Mouse (Mus musculus) forebrain, embryonic 12.5 days (tissue): Measurements from ENCODE around the gene Luc7l2. TPM values are rescaled to one million over a fixed set of nuclear protein-coding genes. Genes with fewer than 3 reads are reported as not detected.
"Not testable (repeated sequence)": the region's sequence is repeated elsewhere in the genome, so short reads cannot be mapped to it uniquely, and the experiment has no call there.

Experiments
- ATAC-seq: fragments of 200-750 bp; cut with Nextera tagmentation; 2 replicates; pipeline ENCODE4 v1.8.0; 2017; ENCODE audit warnings: moderate TSS enrichment; ENCODE audit not compliant: low FRiP score
- H3K27ac ChIP-seq: fragments of 300-500 bp; sonication (generic); 2 replicates; pipeline ENCODE4 v1.5.1; 2016; ENCODE audit warnings: mild to moderate bottlenecking
- H3K27me3 ChIP-seq: fragments of 300-500 bp; sonication (generic); 2 replicates; pipeline ENCODE4 v1.6.1; 2016; ENCODE audit warnings: mild to moderate bottlenecking
- H3K36me3 ChIP-seq: fragments of 300-500 bp; sonication (generic); replicated peaks from 2 replicates; pipeline ENCODE4 v1.6.1; 2016; ENCODE audit warnings: mild to moderate bottlenecking
- H3K4me1 ChIP-seq: fragments of 300-500 bp; sonication (generic); 2 replicates; pipeline ENCODE4 v1.6.1; 2016
- H3K4me2 ChIP-seq: fragments of 300-500 bp; sonication (generic); 2 replicates; pipeline ENCODE4 v1.6.1; 2016; ENCODE audit warnings: mild to moderate bottlenecking, moderate library complexity
- H3K4me3 ChIP-seq: fragments of 300-500 bp; sonication (generic); replicated peaks from 2 replicates; pipeline ENCODE4 v1.5.1; 2016; ENCODE audit warnings: mild to moderate bottlenecking
- H3K9ac ChIP-seq: fragments of 300-500 bp; sonication (generic); 2 replicates; pipeline ENCODE4 v1.6.1; 2016; ENCODE audit warnings: mild to moderate bottlenecking
- H3K9me3 ChIP-seq: fragments of 300-500 bp; sonication (generic); 2 replicates; pipeline ENCODE4 v1.6.1; 2016
- WGBS: fragments of 180-500 bp; shearing (Covaris S2); methylation state at CpG from one replicate; pipeline ENCODE4 v1.1.7; 2016; 5-methylcytosine and 5-hydroxymethylcytosine counted together
- polyA plus RNA-seq: library from polyadenylated mRNA; unstranded; fragments of >200 nt; fragmentation: Nextera tagmentation; extraction: Ambion mirVana; gene quantifications from 2 replicates; pipeline ENCODE4 v1.2.1, GENCODE M21; 2016

Luc7l2 gene
- polyA plus RNA-seq, 1 experiment from 2014 or later, result 46.7 TPM

DNA sequence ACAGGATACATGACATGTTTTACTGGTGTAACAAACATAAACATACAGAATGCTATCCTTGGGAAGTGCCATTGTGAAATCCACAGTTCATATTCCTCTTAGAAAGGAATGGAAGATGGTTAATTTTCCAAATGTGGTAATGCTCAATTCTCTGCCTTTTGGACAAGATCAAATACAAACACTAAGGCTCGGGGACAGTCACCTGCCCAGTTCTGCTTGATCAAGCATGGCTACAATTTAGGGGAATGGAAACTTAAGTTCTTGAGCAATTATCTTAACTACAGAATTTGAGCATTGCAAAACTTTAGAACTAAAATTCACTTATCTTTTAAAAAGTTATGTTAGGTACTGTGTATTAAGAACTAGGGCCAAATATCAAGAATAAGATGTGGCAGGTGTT, 15.3 kb upstream of the Luc7l2 start:
- WGBS, result 75% methylated on average over 1 of the region's 1 CpGs
- Histone ChIP-seq H3K27ac (no peak overlapping the region), H3K9ac (peak overlapping the region; percentile 89; the same call in 1 of the 2 replicates), H3K4me2 (peak overlapping the region; percentile 58), H3K27me3 (no peaks in the 10 kb centered on the region), H3K36me3 (0 out of 2 replicates have a peak, but pooled peaks cover 6% of the 10 kb centered on the region), H3K9me3 (no peaks in the 10 kb centered on the region), H3K4me1 (peaks cover 9% of the 10 kb centered on the region), H3K4me3 (peak overlapping the region; percentile 73)
- ATAC-seq, result no peak

DNA sequence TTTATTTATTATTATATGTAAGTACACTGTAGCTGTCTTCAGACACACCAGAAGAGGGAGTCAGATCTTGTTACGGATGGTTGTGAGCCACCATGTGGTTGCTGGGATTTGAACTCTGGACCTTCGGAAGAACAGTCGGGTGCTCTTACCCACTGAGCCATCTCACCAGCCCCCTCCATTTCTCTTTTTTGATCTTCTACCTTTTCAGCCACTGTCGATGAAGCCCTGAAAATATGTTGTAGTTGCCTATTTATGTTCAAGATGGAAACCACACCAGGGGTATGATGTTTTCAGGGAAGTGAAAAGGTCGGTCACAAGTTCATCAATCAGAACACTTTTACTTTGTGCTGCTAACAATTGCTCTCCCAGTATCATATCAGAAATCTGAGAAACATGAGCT, 7.0 kb upstream of the Luc7l2 start:
- H3K27me3 ChIP-seq, ATAC-seq, H3K27ac ChIP-seq, H3K4me2 ChIP-seq, H3K9me3 ChIP-seq, H3K4me1 ChIP-seq, H3K9ac ChIP-seq, H3K4me3 ChIP-seq, H3K36me3 ChIP-seq: not testable (repeated sequence)
- 93% methylated on average over 4 of the region's 5 CpGs for WGBS

DNA sequence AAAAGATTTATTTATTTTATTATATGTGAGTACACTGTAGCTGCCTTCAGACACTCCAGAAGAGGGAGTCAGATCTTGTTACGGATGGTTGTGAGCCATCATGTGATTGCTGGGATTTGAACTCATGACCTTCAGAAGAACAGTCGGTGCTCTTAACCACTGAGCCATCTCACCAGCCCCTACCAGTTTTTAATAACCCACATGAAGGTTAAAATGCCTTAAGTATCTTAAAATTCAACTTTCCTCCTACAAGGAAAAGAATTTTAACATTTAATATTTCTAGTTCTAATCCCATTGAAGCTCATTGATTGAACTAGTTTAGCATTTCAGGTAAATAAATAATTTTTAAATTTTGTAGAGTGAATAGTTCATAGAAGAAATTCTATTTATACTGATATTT, 4.1 kb upstream of the Luc7l2 start:
- not testable (repeated sequence) for ATAC-seq, H3K4me3 ChIP-seq, H3K4me2 ChIP-seq, H3K27ac ChIP-seq, H3K4me1 ChIP-seq, H3K9ac ChIP-seq, H3K9me3 ChIP-seq, H3K36me3 ChIP-seq, H3K27me3 ChIP-seq
- WGBS, result 92% methylated on average over 2 of the region's 2 CpGs

DNA sequence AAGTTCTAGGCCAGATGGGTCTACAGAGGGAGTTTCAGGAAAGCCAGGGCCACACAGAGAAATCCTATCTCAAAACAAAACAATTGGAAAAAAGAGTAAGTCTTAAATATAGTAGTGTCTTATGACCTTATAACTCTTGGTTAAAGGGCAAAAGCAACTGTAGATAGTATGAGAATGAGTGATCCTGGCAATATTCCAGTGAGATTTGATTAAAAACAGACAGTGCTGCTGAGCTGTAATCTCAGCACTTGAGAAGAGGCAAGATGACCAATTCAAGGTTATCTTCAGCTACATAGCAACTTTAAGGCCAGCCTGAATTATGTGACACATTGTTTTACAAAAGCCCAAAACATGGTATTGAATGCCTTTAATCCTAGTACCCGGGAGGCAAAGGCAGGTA, 3.4 kb upstream of the Luc7l2 start:
- no peak overlapping the region for H3K4me2 ChIP-seq
- H3K4me3 ChIP-seq, result no peak overlapping the region
- 84% methylated on average over 1 of the region's 1 CpGs for WGBS
- H3K4me1 ChIP-seq, result peaks cover 8% of the 10 kb centered on the region
- no peak overlapping the region for H3K27ac ChIP-seq
- no peaks in the 10 kb centered on the region for H3K9me3 ChIP-seq
- no peak for ATAC-seq
- H3K9ac ChIP-seq, result no peak overlapping the region
- no peaks in the 10 kb centered on the region for H3K27me3 ChIP-seq
- no peaks in the 10 kb centered on the region for H3K36me3 ChIP-seq

DNA sequence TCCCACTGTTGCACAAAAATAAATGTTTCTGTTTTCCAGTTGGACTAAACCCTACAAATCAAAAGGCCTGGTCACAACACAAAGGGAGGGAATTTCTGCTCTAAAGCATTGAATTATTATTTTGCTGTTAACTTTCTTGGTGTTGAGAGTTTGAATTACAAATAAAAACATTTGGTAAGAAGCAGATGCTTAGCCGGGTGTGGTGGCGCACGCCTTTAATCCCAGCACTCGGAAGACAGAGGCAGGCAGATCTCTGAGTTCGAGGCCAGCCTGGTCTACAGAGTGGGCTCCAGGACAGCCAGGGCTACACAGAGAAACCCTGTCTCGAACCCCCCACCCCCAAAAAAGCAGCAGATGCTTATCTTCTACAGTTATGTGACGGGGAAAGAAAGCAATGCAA, 2.5 kb upstream of the Luc7l2 start:
- H3K4me2 ChIP-seq, ATAC-seq, H3K27ac ChIP-seq, H3K9ac ChIP-seq, H3K27me3 ChIP-seq, H3K4me3 ChIP-seq, H3K9me3 ChIP-seq, H3K36me3 ChIP-seq: not testable (repeated sequence)
- H3K4me1 ChIP-seq, result peaks cover 11% of the 10 kb centered on the region
- 89% methylated on average over 7 of the region's 7 CpGs for WGBS

DNA sequence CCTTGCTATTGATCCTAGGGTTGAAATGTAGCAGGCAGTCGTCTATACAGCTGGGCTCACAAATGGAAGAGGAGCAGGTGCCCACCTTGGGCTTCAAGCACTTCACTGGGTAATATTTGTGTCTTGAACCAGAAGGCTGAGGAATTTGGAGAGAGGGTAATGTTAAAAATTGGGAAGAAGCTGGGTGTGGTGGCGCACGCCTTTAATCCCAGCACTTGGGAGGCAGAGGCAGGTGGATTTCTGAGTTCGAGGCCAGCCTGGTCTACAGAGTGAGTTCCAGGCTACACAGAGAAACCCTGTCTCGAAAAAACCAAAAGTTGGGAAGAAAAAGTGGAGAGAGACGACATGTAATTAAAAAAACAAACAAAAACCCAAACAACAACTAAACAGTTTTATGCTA, 1.3 kb upstream of the Luc7l2 start:
- 0 out of 2 replicates have a peak overlapping the region, but pooled peaks have one; percentile 99 for H3K27ac ChIP-seq
- not testable (repeated sequence) for H3K27me3 ChIP-seq, H3K9me3 ChIP-seq, H3K4me3 ChIP-seq, ATAC-seq, H3K36me3 ChIP-seq
- peaks cover 20% of the 10 kb centered on the region for H3K4me1 ChIP-seq
- H3K4me2 ChIP-seq, result peak overlapping the region; percentile 76
- peak overlapping the region; percentile 75 for H3K9ac ChIP-seq
- WGBS, result 78% methylated on average over 6 of the region's 6 CpGs

DNA sequence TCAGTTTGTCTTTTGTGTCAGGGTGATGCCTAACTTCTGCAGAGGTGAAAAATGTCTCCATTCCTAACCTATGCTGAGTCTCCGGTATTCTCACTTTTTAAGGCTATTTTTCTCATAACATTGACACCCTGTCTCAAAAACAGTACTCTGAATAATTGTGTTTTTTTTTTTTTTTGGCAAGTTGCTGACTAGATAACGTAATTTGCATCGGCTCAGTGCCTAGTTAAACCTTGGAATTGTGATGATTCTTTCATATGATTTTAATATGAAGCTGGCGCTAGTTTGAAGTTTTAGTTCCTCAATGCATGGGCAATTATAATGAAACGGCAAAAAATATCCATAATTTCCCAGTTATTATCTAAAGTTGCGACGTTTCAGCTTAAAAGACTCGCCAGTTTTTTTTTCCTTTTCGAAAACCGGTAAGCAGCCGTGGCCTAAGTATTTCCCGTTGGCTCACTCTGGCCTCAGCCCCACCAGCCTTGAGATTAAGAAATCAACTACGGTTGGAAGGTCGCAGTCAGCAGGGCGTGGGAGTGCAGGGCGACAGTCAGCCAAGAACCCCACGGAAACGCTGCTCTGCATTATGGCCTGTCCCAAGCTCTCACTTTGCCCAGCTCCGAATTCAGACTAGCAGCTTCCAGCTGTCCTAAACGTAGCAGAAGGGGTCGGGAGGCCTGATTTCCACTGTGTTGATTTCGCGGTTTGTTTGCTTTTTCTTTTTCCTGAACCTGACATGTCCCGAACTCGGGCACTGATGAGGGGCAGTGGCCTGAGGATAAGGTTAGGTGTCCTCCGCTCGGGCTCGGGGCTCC, 678 bp upstream of the Luc7l2 start:
- ATAC-seq, result peak; percentile 30
- H3K4me3 ChIP-seq, result peak overlapping the region; percentile 82

DNA sequence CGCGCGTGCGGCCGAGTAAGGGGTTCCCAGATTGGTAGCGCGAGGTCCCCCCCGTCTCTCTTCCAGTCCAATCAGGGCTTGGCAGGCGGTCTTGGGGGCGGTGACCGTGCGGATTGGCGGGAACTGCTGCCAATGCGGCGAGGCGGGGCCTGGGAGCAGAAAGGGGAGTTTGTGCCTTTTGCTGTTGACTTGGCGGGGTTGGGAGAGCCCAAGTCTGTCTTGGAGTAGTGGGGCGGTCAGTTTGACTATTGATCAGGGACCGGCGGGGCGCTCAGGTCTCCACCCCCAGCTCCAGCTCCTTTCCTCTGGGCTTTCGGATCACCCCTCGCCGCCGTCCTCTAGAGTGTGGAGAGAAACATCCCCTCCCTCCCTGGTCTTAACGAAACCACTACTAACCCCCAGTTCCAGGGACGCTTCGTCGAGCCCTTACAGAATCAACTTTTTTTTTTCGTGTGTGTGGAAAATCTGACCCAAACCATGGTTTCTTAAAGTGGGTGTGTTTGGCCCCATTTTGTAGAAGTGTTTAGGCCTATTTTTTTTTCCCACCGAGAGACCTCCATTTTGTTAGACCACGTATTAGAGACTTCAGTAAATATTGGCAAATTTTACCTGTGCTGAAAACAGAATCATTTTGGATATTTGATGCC, 978 bp downstream of the Luc7l2 start:
- H3K27me3 ChIP-seq, result no peaks in the 10 kb centered on the region
- WGBS, result 0% methylated on average over 32 of the region's 32 CpGs
- peaks cover 20% of the 10 kb centered on the region for H3K4me1 ChIP-seq
- H3K4me2 ChIP-seq, result peak overlapping the region; percentile 54
- peak overlapping the region; percentile 90 for H3K9ac ChIP-seq
- H3K9me3 ChIP-seq, result no peaks in the 10 kb centered on the region
- peaks cover 10% of the 10 kb centered on the region; the same call in 1 of the 2 replicates for H3K36me3 ChIP-seq
- ATAC-seq, result peak; percentile 95
- peak overlapping the region; percentile 82 for H3K4me3 ChIP-seq
- peak overlapping the region; percentile 99 for H3K27ac ChIP-seq

More for the DNA sequence above, 678 bp upstream of the Luc7l2 start:
- Histone ChIP-seq H3K36me3 (peaks cover 5% of the 10 kb centered on the region; the same call in 1 of the 2 replicates), H3K4me2 (peak overlapping the region; percentile 76), H3K9me3 (no peaks in the 10 kb centered on the region), H3K4me1 (peaks cover 20% of the 10 kb centered on the region), H3K27me3 (no peaks in the 10 kb centered on the region), H3K9ac (peak overlapping the region; percentile 75), H3K27ac (peak overlapping the region; percentile 99)
- 10% methylated on average over 28 of the region's 28 CpGs for WGBS

DNA sequence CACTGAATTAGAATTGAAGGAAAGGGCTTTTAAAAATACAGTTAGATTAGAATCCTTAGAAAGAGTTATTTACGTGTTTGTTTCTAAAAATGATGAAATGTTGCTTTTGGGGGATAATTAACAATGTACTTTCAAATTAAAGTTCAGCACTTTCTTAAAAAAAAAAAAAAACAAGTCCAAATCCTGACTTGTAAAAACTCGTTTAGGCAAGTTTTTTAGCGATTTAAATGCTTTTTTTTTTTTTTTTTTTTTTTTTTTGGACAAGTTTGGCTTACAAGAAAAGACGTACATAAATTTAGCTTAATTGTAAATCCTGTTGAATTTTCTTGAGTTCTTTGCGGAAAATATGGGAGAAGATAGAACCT, 1.5 kb downstream of the Luc7l2 start:
- no peak overlapping the region for H3K27ac ChIP-seq
- peak overlapping the region; percentile 90 for H3K9ac ChIP-seq
- no peaks in the 10 kb centered on the region for H3K27me3 ChIP-seq
- H3K4me3 ChIP-seq, result peak overlapping the region; percentile 82
- peaks cover 20% of the 10 kb centered on the region for H3K4me1 ChIP-seq
- peak overlapping the region; percentile 54 for H3K4me2 ChIP-seq
- peaks cover 10% of the 10 kb centered on the region for H3K36me3 ChIP-seq
- no peak for ATAC-seq
- no peaks in the 10 kb centered on the region for H3K9me3 ChIP-seq
- WGBS, result 30% methylated on average over 5 of the region's 5 CpGs

DNA sequence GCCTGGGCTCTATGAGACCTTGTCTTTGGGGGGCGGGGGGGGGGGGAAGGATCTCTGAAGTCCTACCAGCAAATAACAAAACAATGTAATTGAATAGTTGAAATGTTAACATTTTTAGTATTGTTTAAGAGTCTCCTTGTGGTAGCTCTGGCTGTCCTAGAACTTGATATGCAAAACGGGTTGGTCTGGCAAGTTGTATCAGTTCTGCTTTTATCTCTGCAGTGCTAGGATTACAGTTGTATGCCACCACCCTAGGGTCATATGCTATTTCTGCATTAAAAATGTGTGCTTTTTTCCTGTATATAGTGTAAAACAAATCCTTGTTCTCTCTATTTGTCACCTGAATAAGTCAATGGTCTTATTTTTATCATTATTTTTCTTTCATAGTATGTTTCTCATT, 25.0 kb downstream of the Luc7l2 start:
- ATAC-seq, result no peak
- no peaks in the 10 kb centered on the region for H3K27me3 ChIP-seq
- no peaks in the 10 kb centered on the region for H3K9me3 ChIP-seq
- no peak overlapping the region for H3K9ac ChIP-seq
- H3K4me3 ChIP-seq, result no peak overlapping the region
- no peak overlapping the region for H3K4me2 ChIP-seq
- no peaks in the 10 kb centered on the region for H3K4me1 ChIP-seq
- H3K27ac ChIP-seq, result no peak overlapping the region
- WGBS, result 92% methylated on average over 2 of the region's 2 CpGs
- peaks cover 43% of the 10 kb centered on the region for H3K36me3 ChIP-seq

DNA sequence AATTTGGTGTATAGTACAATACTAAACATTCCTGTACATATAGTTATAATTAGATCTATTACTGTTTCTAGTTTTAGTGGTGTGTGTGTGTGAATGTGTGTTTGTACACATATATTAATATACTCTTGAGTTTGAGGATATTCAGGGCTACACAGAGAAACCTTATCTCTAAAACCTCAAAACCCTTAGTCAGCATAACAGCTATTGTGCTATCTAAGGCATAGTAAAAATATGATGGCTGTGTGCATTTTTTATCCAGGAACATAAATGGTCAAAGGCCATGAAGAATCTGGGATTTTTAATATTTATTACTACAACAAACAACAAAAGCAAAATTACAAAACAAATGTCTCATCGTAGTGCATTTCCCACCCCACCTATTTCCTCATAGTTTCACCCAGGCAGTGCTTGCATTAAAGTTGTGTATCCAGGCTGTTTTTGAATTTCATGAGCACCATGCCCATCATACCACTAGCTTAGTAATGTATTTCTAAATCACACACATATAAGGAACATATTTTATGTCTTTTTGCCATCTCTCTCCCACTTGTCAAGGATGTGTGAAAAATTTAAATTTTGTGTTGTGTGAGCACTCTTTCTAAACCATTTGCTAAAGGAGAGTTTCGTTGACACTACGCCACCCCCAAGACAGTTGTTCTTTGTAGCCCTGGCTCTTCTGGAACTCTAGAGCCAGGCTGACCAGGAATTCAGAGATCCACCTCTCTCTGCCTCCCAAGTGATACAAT, 29.2 kb downstream of the Luc7l2 start:
- Histone ChIP-seq H3K27me3 (no peaks in the 10 kb centered on the region), H3K4me3 (no peak overlapping the region), H3K9ac (no peak overlapping the region), H3K4me2 (no peak overlapping the region), H3K9me3 (no peaks in the 10 kb centered on the region), H3K4me1 (no peaks in the 10 kb centered on the region), H3K36me3 (peaks cover 31% of the 10 kb centered on the region), H3K27ac (no peak overlapping the region)
- no peak for ATAC-seq
- WGBS, result 98% methylated on average over 3 of the region's 3 CpGs

DNA sequence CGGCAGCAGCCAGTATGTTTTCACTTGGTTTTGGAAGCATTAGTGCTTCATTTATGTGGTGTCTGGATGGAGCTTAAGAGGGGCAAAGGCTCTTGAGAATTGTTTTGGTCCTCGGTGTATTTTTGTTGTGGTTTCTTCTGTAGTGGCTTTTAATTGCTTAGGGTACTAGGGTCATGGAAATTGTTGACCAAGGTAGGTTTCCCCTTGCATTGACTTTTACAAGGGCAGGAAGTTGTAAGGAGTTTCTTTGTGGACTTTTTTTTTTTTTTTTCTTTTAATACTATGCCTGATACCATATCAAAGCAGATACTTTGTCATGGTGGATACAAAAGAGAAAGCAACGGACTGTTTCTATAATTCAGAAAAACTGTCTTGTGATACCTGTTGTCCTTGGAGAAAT, 30.6 kb downstream of the Luc7l2 start:
- Histone ChIP-seq H3K27me3 (no peaks in the 10 kb centered on the region), H3K4me1 (no peaks in the 10 kb centered on the region), H3K36me3 (peaks cover 39% of the 10 kb centered on the region), H3K9me3 (no peaks in the 10 kb centered on the region), H3K4me2 (no peak overlapping the region), H3K27ac (no peak overlapping the region), H3K9ac (no peak overlapping the region), H3K4me3 (no peak overlapping the region)
- WGBS, result 93% methylated on average over 3 of the region's 3 CpGs
- ATAC-seq, result no peak
